Mouse (Mus musculus) kidney, adult 2 months (tissue): ENCODE results near the gene Cdh1. TPM values are rescaled to one million over a fixed set of nuclear protein-coding genes. Genes with fewer than 3 reads are reported as not detected.

ENCODE experiments used
- DNase-seq: peaks from one replicate; pipeline ENCODE4 v3.0.0; 2021
- H3K27ac ChIP-seq: fragments of 200-500 bp; 2 replicates; pipeline ENCODE4 v1.5.1; 2012; ENCODE audit warnings: low read depth, low read length, control low read depth, inconsistent platforms; ENCODE audit not compliant: insufficient read depth
- H3K27me3 ChIP-seq: fragments of 200-500 bp; replicated peaks from 2 replicates; pipeline ENCODE4 v1.6.1; 2012; ENCODE audit warnings: mild to moderate bottlenecking, moderate library complexity, low read length, inconsistent platforms; ENCODE audit not compliant: control insufficient read depth, insufficient read depth
- H3K36me3 ChIP-seq: fragments of 200-500 bp; 2 replicates; pipeline ENCODE4 v1.6.1; 2012; ENCODE audit warnings: mild to moderate bottlenecking, moderate library complexity, low read length, inconsistent platforms; ENCODE audit not compliant: control insufficient read depth, insufficient read depth
- H3K4me1 ChIP-seq: fragments of 200-500 bp; 2 replicates; pipeline ENCODE4 v1.6.1; 2011; ENCODE audit warnings: low read length; ENCODE audit not compliant: control insufficient read depth, insufficient read depth
- H3K4me3 ChIP-seq: fragments of 200-500 bp; 2 replicates; pipeline ENCODE4 v1.5.1; 2011; ENCODE audit warnings: mild to moderate bottlenecking, low read depth, low read length, control low read depth; ENCODE audit not compliant: insufficient read depth
- CTCF ChIP-seq: fragments of 200-500 bp; conservative IDR thresholded peaks from 2 replicates; pipeline ENCODE4 v1.5.1; 2011; ENCODE audit warnings: low read depth, mild to moderate bottlenecking, control low read depth, low read length, moderate library complexity, mixed read lengths; ENCODE audit not compliant: insufficient read depth, insufficient read length
- POLR2A ChIP-seq: fragments of 200-500 bp; IDR thresholded peaks from one replicate; pipeline ENCODE4 v1.6.1; 2011; ENCODE audit warnings: low read depth, low read length, control low read depth
- WGBS: fragments of 180-500 bp; shearing (Covaris S2); methylation state at CpG from one replicate; pipeline ENCODE4 v1.1.7; 2018; 5-methylcytosine and 5-hydroxymethylcytosine counted together
- polyA plus RNA-seq: library from polyadenylated mRNA; depleted of rRNA; stranded (reverse); fragments of >200 nt; gene quantifications from 2 replicates; pipeline ENCODE4 v1.2.3, GENCODE M21; 2012

Gene Cdh1
- polyA plus RNA-seq, 1 experiment: 68.7 TPM

GRCm38 (mm10) chr8:106623016-106623415, 19.9 kb downstream of the Cdh1 start:
- no peaks in the 10 kb centered on the region for H3K36me3 ChIP-seq
- H3K27me3 ChIP-seq: no peaks in the 10 kb centered on the region
- no peak for TF ChIP-seq CTCF
- no peak for TF ChIP-seq POLR2A
- peak; percentile 91 for DNase-seq
- H3K4me1 ChIP-seq: peaks cover 38% of the 10 kb centered on the region
- 23% methylated on average over 5 of the region's 5 CpGs for WGBS
- no peak overlapping the region for H3K4me3 ChIP-seq
- peak overlapping the region; percentile 85 for H3K27ac ChIP-seq

GRCm38 (mm10) chr8:106623451-106623850, 20.3 kb downstream of the Cdh1 start:
- H3K27ac ChIP-seq: peak overlapping the region; percentile 85
- 42% methylated on average over 3 of the region's 3 CpGs for WGBS
- TF ChIP-seq POLR2A (no peak), CTCF (no peak)

GRCm38 (mm10) chr8:106623954-106624353, 20.8 kb downstream of the Cdh1 start:
- peak overlapping the region; percentile 85 for H3K27ac ChIP-seq
- no peak overlapping the region for H3K4me3 ChIP-seq
- TF ChIP-seq POLR2A (no peak), CTCF (no peak)
- peaks cover 38% of the 10 kb centered on the region for H3K4me1 ChIP-seq
- no peaks in the 10 kb centered on the region for H3K27me3 ChIP-seq
- no peak for DNase-seq
- H3K36me3 ChIP-seq: no peaks in the 10 kb centered on the region

More at GRCm38 (mm10) chr8:106623451-106623850, 20.3 kb downstream of the Cdh1 start:
- peak; percentile 77 for DNase-seq
- Histone ChIP-seq H3K4me3 (no peak overlapping the region), H3K36me3 (no peaks in the 10 kb centered on the region), H3K27me3 (no peaks in the 10 kb centered on the region), H3K4me1 (peaks cover 38% of the 10 kb centered on the region)

- Histone ChIP-seq H3K4me1 (peaks cover 38% of the 10 kb centered on the region), H3K27me3 (no peaks in the 10 kb centered on the region), H3K4me3 (no peak overlapping the region), H3K36me3 (no peaks in the 10 kb centered on the region), H3K27ac (peak overlapping the region; percentile 85; the same call in 1 of the 2 replicates)
- no peak for TF ChIP-seq CTCF
- TF ChIP-seq POLR2A: no peak
- 61% methylated on average over 3 of the region's 3 CpGs for WGBS
- DNase-seq: no peak
Measured at GRCm38 (mm10) chr8:106624743-106625142, 21.6 kb downstream of the Cdh1 start.

- Histone ChIP-seq H3K27me3 (no peaks in the 10 kb centered on the region), H3K27ac (no peak overlapping the region), H3K4me3 (no peak overlapping the region), H3K4me1 (peaks cover 33% of the 10 kb centered on the region; the same call in 1 of the 2 replicates), H3K36me3 (no peaks in the 10 kb centered on the region)
- no peak for DNase-seq
- no peak for TF ChIP-seq POLR2A
- TF ChIP-seq CTCF: no peak
- 58% methylated on average over 9 of the region's 9 CpGs for whole genome bisulfite sequencing
Measured at GRCm38 (mm10) chr8:106626096-106626865, 23.1 kb downstream of the Cdh1 start.

GRCm38 (mm10) chr8:106628291-106628964, 25.3 kb downstream of the Cdh1 start:
- TF ChIP-seq CTCF (no peak), POLR2A (no peak)
- Histone ChIP-seq H3K36me3 (no peaks in the 10 kb centered on the region), H3K27ac (no peak overlapping the region), H3K4me3 (no peak overlapping the region), H3K4me1 (peaks cover 30% of the 10 kb centered on the region; the same call in 1 of the 2 replicates), H3K27me3 (no peaks in the 10 kb centered on the region)
- DNase-seq: peak; percentile 61
- WGBS: 39% methylated on average over 11 of the region's 11 CpGs

- Histone ChIP-seq H3K27me3 (no peaks in the 10 kb centered on the region), H3K4me3 (no peak overlapping the region), H3K4me1 (peaks cover 29% of the 10 kb centered on the region; the same call in 1 of the 2 replicates), H3K27ac (no peak overlapping the region), H3K36me3 (no peaks in the 10 kb centered on the region)
- DNase-seq: no peak
- TF ChIP-seq CTCF: no peak
- TF ChIP-seq POLR2A: no peak
- 76% methylated on average over 5 of the region's 5 CpGs for WGBS
Measured at GRCm38 (mm10) chr8:106629456-106629855, 26.3 kb downstream of the Cdh1 start.
